Mouse (Mus musculus) stomach, postnatal 0 days (tissue): Measurements from ENCODE around the gene Lcn2. TPM values are rescaled to one million over a fixed set of nuclear protein-coding genes. Genes with fewer than 3 reads are reported as not detected.
A peak's percentile ranks its signal among the peaks of the same experiment; 100 is the strongest.

ENCODE experiments used
- ATAC-seq: fragments of 200-750 bp; cut with Nextera tagmentation; 2 replicates; pipeline ENCODE4 v1.8.0; 2017; ENCODE audit not compliant: low FRiP score, low TSS enrichment
- DNase-seq: peaks from one replicate; pipeline ENCODE4 v3.0.0-alpha.2; 2016; ENCODE audit warnings: low spot score
- H3K27ac ChIP-seq: fragments of 300-500 bp; sonication (generic); replicated peaks from 2 replicates; pipeline ENCODE4 v1.5.1; 2014; ENCODE audit warnings: mild to moderate bottlenecking, control low read depth
- H3K27me3 ChIP-seq: fragments of 300-500 bp; sonication (generic); 2 replicates; pipeline ENCODE4 v1.6.1; 2014; ENCODE audit warnings: low read length; ENCODE audit not compliant: control insufficient read depth, insufficient read depth
- H3K36me3 ChIP-seq: fragments of 300-500 bp; sonication (generic); 2 replicates; pipeline ENCODE4 v1.6.1; 2014; ENCODE audit warnings: low read length, mixed read lengths; ENCODE audit not compliant: control insufficient read depth, insufficient read depth
- H3K4me1 ChIP-seq: fragments of 300-500 bp; sonication (generic); replicated peaks from 2 replicates; pipeline ENCODE4 v1.6.1; 2014; ENCODE audit warnings: antibody characterized with exemption; ENCODE audit not compliant: control insufficient read depth, insufficient read depth
- H3K4me2 ChIP-seq: fragments of 300-500 bp; sonication (generic); replicated peaks from 2 replicates; pipeline ENCODE4 v1.6.1; 2014; ENCODE audit warnings: low read depth, mild to moderate bottlenecking, control low read depth, moderate library complexity
- H3K4me3 ChIP-seq: fragments of 300-500 bp; sonication (generic); 2 replicates; pipeline ENCODE4 v1.5.1; 2014; ENCODE audit warnings: low read depth, low read length, control low read depth
- H3K9ac ChIP-seq: fragments of 300-500 bp; sonication (generic); 2 replicates; pipeline ENCODE4 v1.6.1; 2014; ENCODE audit warnings: mild to moderate bottlenecking, low read length, control low read depth, mixed read lengths
- H3K9me3 ChIP-seq: fragments of 300-500 bp; sonication (generic); 2 replicates; pipeline ENCODE4 v1.6.1; 2016; ENCODE audit warnings: low read length; ENCODE audit not compliant: control insufficient read depth
- CTCF ChIP-seq: IDR thresholded peaks from 2 replicates; pipeline ENCODE4 v1.5.1; 2016; ENCODE audit warnings: antibody characterized with exemption, low read depth, mild to moderate bottlenecking, moderate library complexity
- EP300 ChIP-seq: optimal IDR thresholded peaks from 2 replicates; pipeline ENCODE3; 2016; ENCODE audit warnings: antibody characterized with exemption
- WGBS: fragments of 180-500 bp; shearing (Covaris S2); extraction: QIAGEN DNeasy Blood & Tissue Kit; methylation state at CpG from one replicate; pipeline ENCODE4 v1.1.7; 2014; 5-methylcytosine and 5-hydroxymethylcytosine counted together
- polyA plus RNA-seq: library from polyadenylated mRNA; unstranded; fragments of >200 nt; fragmentation: Nextera tagmentation; extraction: Ambion mirVana; gene quantifications from 2 replicates; pipeline ENCODE4 v1.2.1, GENCODE M21; 2015

Gene Lcn2
- polyA plus RNA-seq, 1 experiment from 2014 or later, result 1.8 TPM

GRCm38 (mm10) chr2:32381775-32382223, 6.3 kb downstream of the Lcn2 start, which contains the start of gene 1110008P14Rik:
Gene 1110008P14Rik (minus strand): TSS chr2:32381938.
- H3K4me2 ChIP-seq, result peak within 1 kb of the TSS; percentile 96
- H3K36me3 ChIP-seq, result peaks cover 14% of the 10 kb centered on the region
- H3K4me1 ChIP-seq, result no peaks in the 10 kb centered on the region
- no peak for TF ChIP-seq CTCF
- no peak for TF ChIP-seq EP300
- peak within 1 kb of the TSS; percentile 50 for H3K27ac ChIP-seq
- peak within 1 kb of the TSS; percentile 65 for H3K9ac ChIP-seq
- 0% methylated on average over 35 of the region's 47 CpGs for WGBS
- ATAC-seq (peak; percentile 94), DNase-seq (peak; percentile 98)
- H3K27me3 ChIP-seq, result no peaks in the 10 kb centered on the region
- H3K4me3 ChIP-seq, result peak within 1 kb of the TSS; percentile 61
- H3K9me3 ChIP-seq, result no peaks in the 10 kb centered on the region

- ATAC-seq, result peak; percentile 52
- Histone ChIP-seq H3K9me3 (no peaks in the 10 kb centered on the region), H3K27ac (peak overlapping the region; percentile 50), H3K4me1 (no peaks in the 10 kb centered on the region), H3K4me2 (peak overlapping the region; percentile 96), H3K36me3 (peaks cover 18% of the 10 kb centered on the region), H3K9ac (peak overlapping the region; percentile 65), H3K27me3 (no peaks in the 10 kb centered on the region), H3K4me3 (peak overlapping the region; percentile 61)
- no peak for DNase-seq
- WGBS, result under 1% methylated on average over 27 of the region's 27 CpGs
- TF ChIP-seq EP300, result no peak
- no peak for TF ChIP-seq CTCF
Measured at GRCm38 (mm10) chr2:32381141-32381774, 6.8 kb downstream of the Lcn2 start.

GRCm38 (mm10) chr2:32380001-32380500, 8.0 kb downstream of the Lcn2 start:
- Histone ChIP-seq H3K9me3 (no peaks in the 10 kb centered on the region), H3K4me2 (no peak overlapping the region), H3K4me3 (no peak overlapping the region), H3K4me1 (no peaks in the 10 kb centered on the region), H3K27ac (no peak overlapping the region), H3K9ac (no peak overlapping the region), H3K36me3 (peaks cover 27% of the 10 kb centered on the region), H3K27me3 (no peaks in the 10 kb centered on the region)
- DNase-seq (no peak), ATAC-seq (no peak)
- WGBS, result 82% methylated on average over 7 of the region's 7 CpGs
- TF ChIP-seq EP300 (no peak), CTCF (no peak)

GRCm38 (mm10) chr2:32376963-32377362, 11.1 kb downstream of the Lcn2 start:
- H3K9ac ChIP-seq, result no peak overlapping the region
- DNase-seq (no peak), ATAC-seq (no peak)
- H3K27me3 ChIP-seq, result no peaks in the 10 kb centered on the region
- TF ChIP-seq EP300, result no peak
- no peak for TF ChIP-seq CTCF
- no peak overlapping the region for H3K4me2 ChIP-seq
- no peak overlapping the region for H3K4me3 ChIP-seq
- no peaks in the 10 kb centered on the region for H3K4me1 ChIP-seq
- H3K27ac ChIP-seq, result no peak overlapping the region
- H3K9me3 ChIP-seq, result no peaks in the 10 kb centered on the region
- peaks cover 35% of the 10 kb centered on the region for H3K36me3 ChIP-seq
- WGBS, result 94% methylated on average over 9 of the region's 10 CpGs

GRCm38 (mm10) chr2:32375317-32375940, 12.6 kb downstream of the Lcn2 start:
- 89% methylated on average over 13 of the region's 13 CpGs for WGBS

GRCm38 (mm10) chr2:32374191-32374590, 13.9 kb downstream of the Lcn2 start:
- no peak for ATAC-seq
- no peak overlapping the region for H3K9ac ChIP-seq
- 90% methylated on average over 10 of the region's 10 CpGs for WGBS

More at GRCm38 (mm10) chr2:32375317-32375940, 12.6 kb downstream of the Lcn2 start:
- H3K27ac ChIP-seq, result no peak overlapping the region
- DNase-seq, result no peak
- no peak for ATAC-seq
- no peak overlapping the region for H3K4me2 ChIP-seq
- H3K9ac ChIP-seq, result no peak overlapping the region
- peaks cover 43% of the 10 kb centered on the region for H3K36me3 ChIP-seq
- H3K4me1 ChIP-seq, result no peaks in the 10 kb centered on the region
- no peak overlapping the region for H3K4me3 ChIP-seq
- TF ChIP-seq EP300, result no peak
- no peak for TF ChIP-seq CTCF
- H3K9me3 ChIP-seq, result no peaks in the 10 kb centered on the region
- no peaks in the 10 kb centered on the region for H3K27me3 ChIP-seq

More at GRCm38 (mm10) chr2:32374191-32374590, 13.9 kb downstream of the Lcn2 start:
- H3K27me3 ChIP-seq, result no peaks in the 10 kb centered on the region
- no peak overlapping the region for H3K4me3 ChIP-seq
- no peak overlapping the region for H3K27ac ChIP-seq
- no peaks in the 10 kb centered on the region for H3K9me3 ChIP-seq
- H3K36me3 ChIP-seq, result peaks cover 41% of the 10 kb centered on the region
- no peak for DNase-seq
- no peak overlapping the region for H3K4me2 ChIP-seq
- TF ChIP-seq EP300 (no peak), CTCF (no peak)
- H3K4me1 ChIP-seq, result no peaks in the 10 kb centered on the region
